Mouse (Mus musculus): ENCODE data around the gene Scp2. TPM values are rescaled to one million over a fixed set of nuclear protein-coding genes. Genes with fewer than 3 reads are reported as not detected.

Gene Scp2
- 321 TPM for polyA plus RNA-seq (2017; shearing (Covaris generic))

GRCm38 (mm10) chr4:108144880-108145279, at the start of gene Scp2:
TSS of gene Scp2 (minus strand) at chr4:108144998.

GRCm38 (mm10) chr4:108165152-108165895, 20.5 kb upstream of the Scp2 start, which contains the start of gene Echdc2:
TSS of gene Echdc2 (plus strand) at chr4:108165437.

GRCm38 (mm10) chr4:108096345-108096744, 48.5 kb downstream of the Scp2 start, which contains the start of gene Podn:
TSS of gene Podn (minus strand) at chr4:108096445.

Other genes starting within 250 kb of the Scp2 start
- 32.0 TPM for gene Cpt2, start 221.4 kb downstream of the Scp2 start, polyA plus RNA-seq (2017; shearing (Covaris generic))
- gene Slc1a7, start 176.7 kb downstream of the Scp2 start, polyA plus RNA-seq (2017; shearing (Covaris generic)) = not detected
- gene Podn, start 48.6 kb downstream of the Scp2 start, polyA plus RNA-seq (2017; shearing (Covaris generic)) = not detected
- gene Echdc2, start 20.4 kb upstream of the Scp2 start, polyA plus RNA-seq (2017; shearing (Covaris generic)) = 4.4 TPM
- not detected for gene Zyg11a, start 73.0 kb upstream of the Scp2 start, polyA plus RNA-seq (2017; shearing (Covaris generic))
- gene Zyg11b, start 156.1 kb upstream of the Scp2 start, polyA plus RNA-seq (2017; shearing (Covaris generic)) = 26.4 TPM
- 27.7 TPM for gene Coa7, start 183.1 kb upstream of the Scp2 start, polyA plus RNA-seq (2017; shearing (Covaris generic))
- not detected for gene Shisal2a, start 238.4 kb upstream of the Scp2 start, polyA plus RNA-seq (2017; shearing (Covaris generic))

All from inflammation-experienced regulatory T-cells, adult 16 weeks (primary cell).